Mouse (Mus musculus): ENCODE data around the gene 1700003H04Rik.

- no peak for TF ChIP-seq CTCF (IDR thresholded peaks at IDR 0.05; ENCODE audit: borderline replicate concordance, insufficient read depth, low read depth, low read length)
- TF ChIP-seq POLR2A (IDR thresholded peaks at IDR 0.05; ENCODE audit: borderline replicate concordance, insufficient read depth, low read length), result no peak
Measured at GRCm38 (mm10) chr3:124597789-124598188, 16.9 kb upstream of the 1700003H04Rik start.

All from cerebellum, adult 2 months (tissue).